Mouse (Mus musculus): ENCODE results near the gene Treml2.
"Not testable (repeated sequence)": the region's sequence is repeated elsewhere in the genome, so short reads cannot be mapped to it uniquely, and the experiment has no call there.

The Treml2 gene

DNA sequence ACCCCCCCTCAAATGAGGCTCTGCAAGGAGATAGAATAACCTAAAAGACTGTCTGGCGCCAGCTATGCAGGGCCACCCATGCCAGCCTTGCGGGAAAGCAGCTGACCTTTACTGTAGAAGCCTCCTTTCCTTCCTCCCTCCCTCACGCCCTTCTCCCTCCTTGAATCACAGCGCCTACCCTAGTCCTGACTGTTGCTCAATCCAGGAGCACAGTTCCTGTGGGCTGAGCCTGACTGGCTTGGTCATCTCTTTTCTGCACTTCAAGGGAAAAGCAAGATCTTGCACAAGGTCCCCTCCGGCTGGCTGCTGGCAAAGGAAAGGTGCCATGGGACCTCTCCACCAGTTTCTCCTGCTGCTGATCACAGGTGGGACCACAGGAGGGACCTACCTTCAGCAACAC, 46.9 kb downstream of the Treml2 start, which contains the start of gene Trem2:
Trem2 (plus strand) TSS at position 171 of the 400 bp plus-strand sequence.
- ATAC-seq (ENCODE audit: insufficient number of reproducible peaks, low FRiP score, low TSS enrichment), result no peak

DNA sequence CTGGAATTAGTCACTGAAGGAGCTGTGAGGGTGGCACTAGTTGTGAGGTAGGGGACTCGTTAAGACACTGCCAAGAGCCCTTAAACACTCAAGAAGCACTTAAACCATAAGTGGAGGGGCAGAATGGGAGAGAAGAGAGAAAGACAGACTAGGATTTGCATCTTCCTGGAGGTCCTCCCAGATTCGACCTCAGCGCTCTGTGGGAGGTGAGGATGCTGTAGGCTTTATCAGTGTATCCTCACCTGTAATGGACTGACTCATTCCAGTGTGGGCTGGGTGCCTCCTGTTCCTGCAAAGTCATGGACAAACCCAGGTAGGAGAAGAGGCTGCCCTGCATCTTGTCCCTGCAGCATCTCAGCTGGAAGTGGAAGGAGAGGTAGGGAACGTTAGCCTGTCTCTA, 47.5 kb downstream of the Treml2 start:
- no peak for ATAC-seq (ENCODE audit: insufficient number of reproducible peaks, low FRiP score, low TSS enrichment)

DNA sequence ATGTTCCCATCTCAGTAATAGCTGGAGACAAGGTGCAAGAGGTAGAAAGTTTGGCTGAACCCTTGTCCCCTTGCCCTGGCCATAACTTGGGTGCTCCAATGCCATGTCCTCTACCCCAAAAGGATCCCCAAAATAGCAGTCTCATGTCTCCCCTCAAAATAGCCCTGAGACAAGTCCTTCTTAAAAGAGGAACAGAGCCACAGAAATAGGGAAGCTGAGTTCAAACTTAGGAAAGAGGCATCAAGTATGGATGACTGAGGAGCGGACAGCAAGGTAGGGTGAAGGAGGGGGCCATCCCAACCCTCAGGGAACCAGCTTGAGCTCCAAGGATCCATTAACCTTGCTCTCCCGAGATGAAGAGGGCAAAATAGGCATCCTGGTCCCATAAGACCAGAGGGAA, 48.0 kb downstream of the Treml2 start:
- no peak for ATAC-seq (ENCODE audit: insufficient number of reproducible peaks, low FRiP score, low TSS enrichment)

DNA sequence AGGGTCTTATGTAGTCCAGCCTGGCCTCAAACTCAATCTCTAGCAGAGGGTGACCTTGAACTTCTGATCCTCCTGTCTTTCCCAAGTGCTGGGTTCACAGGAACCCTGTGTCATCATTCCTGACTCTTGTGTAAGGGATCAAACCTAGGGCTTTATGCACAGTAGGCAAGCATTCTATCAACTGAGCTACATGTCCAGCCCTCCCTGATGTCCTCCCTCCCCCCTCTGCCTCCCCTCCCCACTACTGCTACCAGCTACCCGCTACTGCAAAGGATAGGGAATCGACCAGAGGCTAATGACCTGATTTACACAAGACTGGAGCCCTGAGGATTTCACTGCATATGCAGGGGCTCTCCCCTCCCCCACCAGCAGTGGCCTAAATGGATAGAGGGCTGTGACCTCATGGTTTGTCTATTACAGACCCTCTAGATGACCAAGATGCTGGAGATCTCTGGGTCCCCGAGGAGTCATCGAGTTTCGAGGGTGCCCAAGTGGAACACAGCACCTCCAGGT, 51.4 kb downstream of the Treml2 start:
- no peak for ATAC-seq (ENCODE audit: insufficient number of reproducible peaks, low FRiP score, low TSS enrichment)

DNA sequence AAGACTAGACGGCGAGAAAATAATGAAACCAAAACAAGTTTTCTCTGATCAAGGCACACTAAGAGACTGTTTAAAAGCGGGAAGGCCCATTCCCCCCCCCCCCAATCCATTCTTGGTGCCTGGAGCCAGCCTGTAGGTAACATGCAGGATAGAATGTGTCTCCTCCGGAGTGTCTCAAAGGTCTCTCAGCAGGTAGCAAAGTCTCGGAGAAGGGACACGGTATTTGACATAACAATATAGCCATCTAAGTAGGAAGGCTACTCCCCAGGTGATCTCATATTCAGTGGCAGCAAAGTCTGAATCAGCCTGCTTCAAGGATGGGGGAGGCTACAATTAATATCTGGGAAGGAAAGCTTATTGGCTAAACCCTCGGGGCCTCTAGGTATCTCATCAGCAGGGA, 53.7 kb downstream of the Treml2 start:
- ATAC-seq (ENCODE audit: insufficient number of reproducible peaks, low FRiP score, low TSS enrichment), result not testable (repeated sequence)

DNA sequence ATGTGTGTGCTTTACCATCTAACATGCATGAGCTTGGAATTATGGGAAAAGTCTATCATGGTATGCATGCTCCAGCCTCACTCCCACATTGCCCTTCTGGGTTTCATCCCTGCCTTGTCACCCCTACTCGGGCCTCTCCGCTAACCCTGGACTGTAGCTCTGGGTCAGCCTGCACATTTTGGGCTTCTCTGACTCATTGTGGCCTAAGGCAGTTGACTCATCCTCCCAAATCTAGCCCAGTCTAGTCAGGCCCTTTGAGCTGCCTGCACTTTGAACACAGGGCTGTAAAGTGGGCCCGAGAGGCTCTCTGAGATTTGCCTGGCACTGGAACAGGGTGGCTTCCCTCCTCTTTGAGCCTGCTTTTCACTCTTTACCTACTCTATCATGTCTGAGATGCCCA, 56.5 kb downstream of the Treml2 start:
- ATAC-seq (ENCODE audit: insufficient number of reproducible peaks, low FRiP score, low TSS enrichment), result no peak

DNA sequence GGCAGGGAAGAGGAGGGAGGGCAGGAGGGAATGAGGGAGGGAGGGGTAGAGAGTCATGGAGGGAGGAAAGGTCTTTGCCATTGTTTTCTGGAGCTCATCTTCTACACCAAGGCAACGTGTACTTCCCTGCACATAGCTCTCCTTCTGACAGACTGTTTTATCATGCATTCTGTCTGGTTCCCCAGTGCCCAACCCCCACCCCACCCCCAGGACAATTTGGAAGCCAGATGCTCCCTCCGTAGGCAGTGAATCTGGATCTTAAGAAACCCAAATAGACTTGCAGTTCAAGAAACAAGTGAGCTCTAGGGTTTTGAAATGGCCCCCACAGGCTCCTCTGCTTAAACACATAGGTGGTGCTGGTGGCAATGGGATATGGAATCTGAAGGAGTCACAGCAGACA, 58.6 kb downstream of the Treml2 start:
- no peak for ATAC-seq (ENCODE audit: insufficient number of reproducible peaks, low FRiP score, low TSS enrichment)

DNA sequence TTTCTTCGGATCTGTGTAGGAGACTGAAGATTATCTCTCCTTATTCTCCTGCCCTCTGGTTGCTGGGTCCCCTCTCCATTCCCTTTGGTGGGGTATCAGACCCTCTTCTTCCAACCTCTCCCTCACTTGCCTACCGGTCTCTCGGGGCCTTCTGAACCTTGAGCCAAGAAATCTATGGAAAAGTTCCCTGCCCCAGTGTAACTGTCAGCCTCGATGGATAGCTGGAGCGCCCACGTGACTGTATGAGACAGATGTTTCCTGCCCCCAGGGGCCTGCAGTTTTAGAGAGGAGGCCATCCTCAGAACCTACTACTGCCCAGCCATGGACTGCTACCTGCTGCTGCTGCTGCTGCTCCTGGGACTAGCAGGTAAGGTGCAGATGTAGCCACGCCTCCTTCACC, 60.3 kb downstream of the Treml2 start, which contains the start of gene Treml1:
Treml1 (plus strand) TSS at position 301 of the 400 bp plus-strand sequence.
- ATAC-seq (ENCODE audit: insufficient number of reproducible peaks, low FRiP score, low TSS enrichment), result no peak

DNA sequence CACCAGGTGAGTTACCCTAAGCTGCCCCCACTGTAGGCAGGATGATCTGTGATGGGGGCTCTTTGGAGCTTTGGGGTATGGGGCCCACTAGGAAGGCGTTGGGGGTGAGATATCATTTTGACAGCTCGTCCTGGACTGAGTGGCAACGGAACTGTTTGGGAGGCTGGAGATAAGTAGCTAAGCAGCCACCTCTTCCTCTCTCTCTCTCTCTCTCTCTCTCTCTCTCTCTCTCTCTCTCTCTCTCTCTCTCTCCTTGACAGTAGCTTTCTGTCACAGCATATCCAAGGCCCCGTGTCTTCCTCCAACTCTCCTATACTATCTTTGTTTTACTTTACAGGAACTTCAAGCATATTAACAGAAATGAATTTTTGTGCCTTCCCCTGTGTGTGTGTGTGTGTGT, 61.2 kb downstream of the Treml2 start:
- ATAC-seq (ENCODE audit: insufficient number of reproducible peaks, low FRiP score, low TSS enrichment), result no peak

All from cerebellum, adult (tissue).